Mouse (Mus musculus) left cerebral cortex, adult 2 months (tissue): Measurements from ENCODE around the gene Keap1. TPM values are rescaled to one million over a fixed set of nuclear protein-coding genes. Genes with fewer than 3 reads are reported as not detected.
"Not testable (repeated sequence)": the region's sequence is repeated elsewhere in the genome, so short reads cannot be mapped to it uniquely, and the experiment has no call there.

Source experiments
- DNase-seq, 2 experiments: peaks; one replicate each; pipeline ENCODE4 v3.0.0; 2021 to 2022; ENCODE audit warnings: low spot score in 2 of 2, mixed read lengths in 1 of 2; ENCODE audit errors: extremely low spot score in 1 of 2
- H3K27ac ChIP-seq: fragments of 200-600 bp; 2 replicates; pipeline ENCODE4 v1.8.1; 2022
- H3K4me3 ChIP-seq: fragments of 200-600 bp; 2 replicates; pipeline ENCODE4 v1.8.1; 2022
- CTCF ChIP-seq: fragments of 200-600 bp; IDR thresholded peaks from 2 replicates; pipeline ENCODE4 v1.8.1; 2022; ENCODE audit warnings: antibody characterized with exemption, mild to moderate bottlenecking, moderate library complexity
- intact Hi-C: fragments of 180-260 bp; cut with DNase I; formaldehyde crosslinking; loops from one replicate; pipeline ENCODE4 v1.15.1; 2025
- total RNA-seq, 2 experiments: library from RNA; stranded (reverse); gene quantifications; 2 replicates each; pipeline ENCODE4 v1.2.3; 2021

The Keap1 gene
- total RNA-seq, 2 experiments from 2014 or later, result 53.0 to 53.7 TPM

DNA sequence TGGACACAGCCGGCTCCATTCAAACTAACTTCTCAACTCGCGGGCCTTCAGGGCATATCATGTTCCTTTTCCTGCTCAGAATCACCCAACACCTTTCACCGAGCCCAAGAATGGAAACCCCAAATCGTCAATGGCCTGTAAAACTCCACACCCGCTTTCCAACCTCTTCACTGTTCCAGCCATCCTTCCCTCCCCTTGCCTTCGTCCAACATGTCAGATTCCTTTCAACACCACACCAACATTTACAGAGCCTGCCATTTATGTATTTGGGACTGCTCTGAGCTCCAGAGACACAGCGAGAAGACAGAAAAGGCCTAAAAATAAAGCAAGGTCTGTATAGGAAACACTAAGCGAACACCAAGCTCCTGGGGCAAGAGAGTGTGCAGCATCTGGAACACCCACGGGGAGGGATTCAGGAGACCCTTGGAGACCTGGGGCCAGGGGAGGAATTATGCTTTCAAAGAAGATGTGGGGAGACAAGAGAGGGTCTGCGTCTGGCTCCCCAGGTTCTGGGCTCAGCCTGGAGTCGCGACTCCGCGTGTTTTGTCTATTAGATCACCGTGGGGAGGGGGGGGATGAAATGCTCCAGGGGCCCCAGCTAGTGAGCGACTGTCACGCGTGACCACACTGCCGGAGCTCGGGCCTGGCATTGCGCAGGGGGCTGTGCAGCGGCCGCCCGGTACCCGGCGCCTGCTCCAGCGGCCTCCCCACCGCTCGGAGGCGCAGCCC, 993 bp downstream of the Keap1 start:
- peak overlapping the region; percentile 92 for H3K4me3 ChIP-seq
- DNase-seq, result no peak
- intact Hi-C loops, result loop anchor here (2.0 kb wide), 1 partner anchor 51 kb away; no protein-coding TSS in a partner anchor
- no peak for TF ChIP-seq CTCF
- peak overlapping the region; percentile 95 for H3K27ac ChIP-seq

DNA sequence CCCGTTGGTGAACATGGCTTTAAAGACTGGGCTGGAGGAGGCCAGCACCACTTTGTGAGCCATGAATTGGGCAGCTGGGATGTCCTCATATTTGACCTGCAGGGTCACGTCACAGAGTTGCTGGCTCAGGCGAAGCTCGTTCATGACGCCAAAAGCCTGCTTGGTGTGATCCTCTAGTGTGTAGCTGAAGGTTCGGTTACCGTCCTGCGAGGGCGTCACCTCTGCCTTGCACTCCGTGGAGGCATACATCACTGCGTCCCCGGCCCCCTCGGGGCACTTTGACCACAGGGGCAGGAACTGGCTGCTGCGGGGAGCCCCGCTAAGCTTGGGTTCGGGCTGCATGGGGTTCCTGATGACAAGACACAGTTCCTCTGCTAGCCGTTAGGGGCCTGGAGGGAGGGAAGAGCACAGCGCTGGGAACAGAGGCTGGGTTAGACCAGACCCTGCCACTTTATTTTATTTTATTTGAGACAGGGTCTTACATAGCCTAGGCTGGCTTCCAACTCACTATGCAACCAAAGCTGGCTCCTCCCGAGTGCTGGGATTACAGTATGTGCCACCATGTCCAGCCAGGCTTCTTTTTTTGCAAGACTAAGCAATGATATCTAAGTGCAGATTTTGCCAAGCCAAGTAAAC, 1.7 kb downstream of the Keap1 start:
- Histone ChIP-seq H3K4me3 (peak overlapping the region; percentile 92), H3K27ac (peak overlapping the region; percentile 95)
- intact Hi-C loops, result loop anchor here (2.0 kb wide), 1 partner anchor 51 kb away; no protein-coding TSS in a partner anchor
- DNase-seq, result peak in 1 of 2 experiments; percentile 33
- peak; percentile 55 for TF ChIP-seq CTCF

DNA sequence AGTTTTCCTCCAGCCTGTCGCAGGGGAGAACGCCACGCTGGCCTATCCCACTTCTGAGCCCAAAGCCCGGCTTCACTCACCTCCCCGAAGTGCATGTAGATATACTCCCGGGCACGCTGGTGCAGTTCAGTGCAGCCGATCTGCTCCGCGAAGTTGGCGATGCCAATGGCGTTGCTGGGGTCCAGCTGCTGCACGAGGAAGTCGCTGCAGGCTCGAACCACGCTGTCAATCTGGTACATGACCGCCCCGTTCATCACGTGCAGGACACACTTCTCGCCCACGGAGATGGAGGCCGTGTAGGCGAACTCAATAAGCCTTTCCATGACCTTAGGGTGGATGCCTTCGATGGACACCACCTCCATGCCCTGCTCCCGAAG, 2.2 kb downstream of the Keap1 start:
- intact Hi-C loops, result no loop called here
- no peak for TF ChIP-seq CTCF
- no peak for DNase-seq
- Histone ChIP-seq H3K27ac (peak overlapping the region; percentile 95), H3K4me3 (peak overlapping the region; percentile 92)

DNA sequence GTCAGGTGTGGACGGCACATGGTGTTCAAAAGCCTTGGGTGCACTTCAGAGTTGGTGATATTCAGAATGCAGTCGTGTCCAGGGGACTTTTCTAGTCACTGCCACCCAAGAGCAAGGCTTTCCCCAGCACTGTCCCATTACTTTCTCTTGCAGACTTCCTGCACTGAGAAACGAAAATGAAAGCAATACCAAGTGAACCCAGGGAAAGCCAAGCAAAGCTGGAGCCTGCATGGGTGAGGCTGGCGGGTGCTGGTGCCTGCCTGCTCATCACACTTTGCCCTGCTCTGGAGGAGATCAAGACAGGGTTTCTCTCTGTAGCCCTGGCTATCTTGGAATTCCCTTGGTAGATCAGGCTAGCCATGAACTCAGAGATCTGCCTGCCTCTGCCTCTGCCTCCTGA, 3.8 kb downstream of the Keap1 start:
- intact Hi-C loops, result no loop called here
- TF ChIP-seq CTCF, result no peak
- no peak overlapping the region for H3K27ac ChIP-seq
- H3K4me3 ChIP-seq, result no peak overlapping the region
- no peak for DNase-seq

DNA sequence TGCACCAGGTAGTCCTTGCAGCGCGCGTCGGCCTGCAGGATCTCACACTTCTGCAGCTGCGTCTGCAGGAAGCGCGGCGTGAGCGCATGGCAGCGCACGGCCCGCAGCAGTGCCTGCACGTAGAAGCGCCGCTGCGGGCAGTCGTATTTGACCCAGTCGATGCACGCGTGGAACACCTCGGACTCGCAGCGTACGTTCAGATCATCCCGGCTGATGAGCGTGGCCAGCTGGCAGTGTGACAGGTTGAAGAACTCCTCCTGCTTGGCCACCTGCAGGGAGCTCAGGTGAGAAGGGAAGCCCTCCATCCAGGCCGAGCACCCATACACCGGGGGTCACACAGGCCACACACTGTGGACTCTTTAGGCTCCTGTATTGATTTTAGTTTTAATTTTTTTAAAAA, 5.4 kb downstream of the Keap1 start:
- Histone ChIP-seq H3K4me3 (no peak overlapping the region), H3K27ac (no peak overlapping the region)
- DNase-seq, result no peak
- intact Hi-C loops, result no loop called here
- no peak for TF ChIP-seq CTCF

DNA sequence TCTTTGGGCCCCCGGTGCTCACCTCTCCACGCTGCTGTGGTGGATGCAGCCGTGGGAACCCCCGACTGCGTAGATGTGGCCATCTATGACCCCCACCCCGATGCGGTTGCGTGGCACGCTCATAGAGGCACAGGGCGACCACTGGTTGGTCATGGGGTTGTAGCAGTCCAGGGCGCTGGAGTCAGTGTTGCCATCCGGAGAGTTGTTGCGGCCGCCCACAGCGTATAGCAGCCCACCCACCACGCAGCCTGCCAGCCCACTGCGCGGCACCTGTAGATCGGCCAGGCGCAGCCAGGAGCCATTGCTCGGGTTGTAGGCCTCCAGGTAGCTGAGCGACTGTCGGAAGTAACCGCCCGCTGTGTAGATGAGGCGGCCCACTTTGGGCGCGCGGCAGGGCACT, 5.8 kb downstream of the Keap1 start:
- DNase-seq, result no peak
- Histone ChIP-seq H3K27ac (no peak overlapping the region), H3K4me3 (no peak overlapping the region)
- intact Hi-C loops, result no loop called here
- no peak for TF ChIP-seq CTCF

DNA sequence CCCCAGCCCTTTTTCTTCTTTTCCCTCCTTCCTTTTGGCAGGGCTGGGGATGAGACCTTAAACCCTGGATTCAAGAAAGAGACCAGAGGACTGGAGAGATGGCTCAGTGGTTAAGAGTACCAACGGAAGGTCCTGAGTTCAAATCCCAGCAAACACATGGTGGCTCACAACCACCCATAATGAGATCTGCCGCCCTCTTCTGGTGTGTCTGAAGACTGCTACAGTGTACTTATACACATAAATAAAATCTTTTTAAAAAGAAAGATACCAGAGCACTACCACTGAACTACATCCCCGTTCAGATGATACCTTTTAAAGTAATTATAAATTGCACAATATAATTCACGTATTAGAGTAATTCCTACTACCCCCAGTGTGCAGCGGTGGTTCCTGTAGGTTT, 6.3 kb downstream of the Keap1 start:
- intact Hi-C loops, result no loop called here
- no peak for DNase-seq
- Histone ChIP-seq H3K27ac (no peak overlapping the region), H3K4me3 (no peak overlapping the region)
- peak; percentile 13; the same call in 1 of the 2 replicates for TF ChIP-seq CTCF

DNA sequence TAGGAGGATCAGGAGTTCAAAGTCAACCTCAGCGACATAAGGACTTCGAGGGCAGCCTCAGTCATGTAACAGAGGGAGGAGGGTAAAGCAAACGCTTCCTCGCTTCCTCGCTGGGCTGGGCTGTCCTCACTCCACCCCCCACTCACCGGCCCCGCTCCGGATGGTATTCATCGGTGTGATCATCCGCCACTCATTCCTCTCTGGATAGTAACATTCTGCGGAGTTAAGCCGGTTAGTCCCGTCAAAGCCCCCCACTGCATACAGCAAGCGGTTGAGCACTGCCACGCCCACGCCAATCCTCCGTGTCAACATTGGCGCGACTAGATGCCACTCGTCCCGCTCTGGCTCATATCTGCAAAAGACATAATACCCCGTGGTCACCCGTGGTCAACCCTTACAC, 7.6 kb downstream of the Keap1 start:
- no peak for TF ChIP-seq CTCF
- H3K4me3 ChIP-seq, result no peak overlapping the region
- no peak overlapping the region for H3K27ac ChIP-seq
- intact Hi-C loops, result no loop called here
- no peak for DNase-seq

DNA sequence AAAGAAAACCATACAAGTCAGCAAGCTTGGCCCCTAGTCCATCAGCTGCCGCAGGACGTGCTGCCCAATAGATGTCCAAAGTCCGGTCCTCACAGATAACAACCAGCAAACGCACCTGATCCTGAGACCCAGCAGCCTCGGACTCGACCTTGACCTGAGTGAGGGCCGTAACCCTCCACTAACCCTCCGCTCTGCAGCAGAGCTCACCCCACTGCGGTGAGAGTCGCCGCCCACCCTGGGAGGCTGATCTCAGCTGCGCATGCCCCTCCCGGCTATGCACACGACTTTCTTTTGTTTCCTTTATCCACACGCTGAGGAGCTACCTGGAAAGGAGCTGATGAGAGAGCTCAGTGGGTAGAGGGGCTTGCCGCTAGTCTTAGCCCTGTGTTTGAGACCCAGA, 11.8 kb downstream of the Keap1 start:
- 0 out of 2 replicates have a peak overlapping the region, but pooled peaks have one; percentile 11 for H3K4me3 ChIP-seq
- no peak overlapping the region for H3K27ac ChIP-seq
- TF ChIP-seq CTCF, result no peak
- intact Hi-C loops, result no loop called here
- no peak for DNase-seq

DNA sequence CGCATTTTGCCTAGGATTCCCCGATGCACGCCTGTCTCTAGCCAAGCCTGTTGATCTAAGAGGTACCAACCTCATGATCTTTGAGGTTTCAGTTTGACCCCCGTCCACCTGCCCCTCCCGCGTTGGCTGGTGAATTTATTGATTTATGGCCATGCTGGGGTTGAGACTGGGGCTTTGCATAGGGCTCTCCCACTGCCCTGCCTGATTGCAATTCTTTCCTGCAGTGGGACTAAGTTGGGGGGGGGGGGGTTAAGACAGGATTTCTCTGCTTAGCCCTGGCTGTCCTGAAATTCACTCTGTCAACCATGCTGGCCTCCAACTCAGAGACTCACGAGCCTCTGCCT, 13.8 kb downstream of the Keap1 start:
- DNase-seq, result no peak
- intact Hi-C loops, result no loop called here
- Histone ChIP-seq H3K4me3 (peak overlapping the region; percentile 29; the same call in 1 of the 2 replicates), H3K27ac (no peak overlapping the region)
- no peak for TF ChIP-seq CTCF

DNA sequence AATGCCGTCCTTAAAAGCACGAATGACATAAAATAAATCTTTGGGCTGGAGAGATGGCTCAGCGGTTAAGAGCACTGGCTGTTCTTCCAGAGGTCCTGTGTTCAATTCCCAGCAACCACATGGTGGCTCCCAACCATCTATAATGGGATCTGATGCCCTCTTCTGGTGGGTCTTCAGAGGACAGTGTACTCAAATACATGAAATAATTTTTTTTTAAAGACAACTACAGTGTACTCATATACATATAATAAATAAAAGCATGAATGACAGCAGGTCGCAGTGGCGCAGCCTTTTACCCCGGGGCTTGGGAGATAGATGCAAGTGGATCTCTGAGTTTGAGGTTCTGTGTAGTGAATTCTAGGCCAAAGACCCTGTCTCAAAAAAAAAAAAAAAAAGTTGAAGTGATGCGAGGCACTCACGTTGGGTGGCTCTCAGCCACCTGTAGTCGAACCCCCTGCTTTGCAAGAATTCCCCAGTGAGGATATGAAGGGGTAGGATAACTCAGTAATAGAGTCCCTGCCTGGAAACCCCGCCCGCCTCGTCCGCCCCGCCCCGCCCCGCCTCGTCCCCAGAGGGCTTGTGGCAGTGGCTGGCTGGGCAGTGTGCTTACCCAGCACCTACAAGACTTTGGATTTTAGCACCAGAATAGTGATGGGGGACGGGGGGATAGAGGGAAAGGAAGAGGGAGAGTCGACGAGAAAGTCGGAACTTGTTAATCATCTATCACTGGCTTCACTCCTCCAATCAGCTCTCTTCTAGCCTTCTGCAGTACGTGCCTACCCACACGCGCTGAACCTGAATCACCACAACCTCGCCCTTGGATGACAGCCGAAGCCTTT, 14.4 kb downstream of the Keap1 start:
- no peak for DNase-seq
- TF ChIP-seq CTCF, result no peak; the same call in 1 of the 2 replicates
- Histone ChIP-seq H3K27ac (no peak overlapping the region), H3K4me3 (peak overlapping the region; percentile 29; the same call in 1 of the 2 replicates)
- intact Hi-C loops, result no loop called here

DNA sequence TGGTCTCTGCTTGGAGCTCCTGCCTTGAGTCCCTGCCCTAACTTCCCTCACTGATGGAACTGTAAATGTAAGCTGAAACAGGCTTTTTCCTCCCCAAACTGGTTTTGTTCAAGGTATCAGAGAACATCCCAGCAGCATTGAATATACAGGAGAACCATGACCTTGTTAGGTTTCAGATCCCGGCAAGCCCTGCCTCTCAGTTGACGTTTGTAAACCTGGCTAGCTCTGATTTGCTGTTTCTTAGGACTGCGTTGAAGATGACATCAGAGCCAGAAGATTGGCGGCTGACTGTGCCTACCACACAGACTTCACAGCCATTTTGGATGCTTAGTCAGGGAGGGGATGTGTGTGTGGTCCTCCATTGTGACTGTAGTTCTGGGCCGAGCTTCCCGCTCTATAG, 15.3 kb downstream of the Keap1 start:
- TF ChIP-seq CTCF, result no peak
- no peak for DNase-seq
- Histone ChIP-seq H3K4me3 (no peak overlapping the region), H3K27ac (no peak overlapping the region)
- intact Hi-C loops, result no loop called here

DNA sequence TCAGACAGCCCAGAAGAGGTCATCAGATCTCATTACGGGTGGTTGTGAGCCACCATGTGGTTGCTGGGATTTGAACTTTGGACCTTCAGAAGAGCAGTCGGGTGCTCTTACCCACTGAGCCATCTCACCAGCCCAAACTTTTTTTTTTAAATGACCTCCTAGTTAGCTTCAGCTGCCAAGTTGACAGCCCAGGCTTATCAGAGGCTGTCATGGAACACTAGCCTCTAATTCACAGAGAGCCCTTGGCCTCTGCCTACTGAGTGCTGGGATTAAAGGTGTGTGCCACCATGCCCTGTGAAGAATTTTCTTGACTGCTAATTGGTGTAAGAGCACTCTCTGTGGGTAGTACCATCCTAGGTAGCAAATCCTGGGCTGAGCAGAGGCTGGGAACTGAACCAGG, 15.7 kb downstream of the Keap1 start:
- intact Hi-C loops, DNase-seq, H3K4me3 ChIP-seq, H3K27ac ChIP-seq: not testable (repeated sequence)
